Mouse (Mus musculus) spleen, adult 12 weeks (tissue): ENCODE results near the gene Selenof.
"Not testable (repeated sequence)": the region's sequence is repeated elsewhere in the genome, so short reads cannot be mapped to it uniquely, and the experiment has no call there.

ENCODE experiments used
- DNase-seq: peaks from one replicate; pipeline ENCODE4 v3.0.0; 2022; ENCODE audit warnings: low spot score

The Selenof gene

DNA sequence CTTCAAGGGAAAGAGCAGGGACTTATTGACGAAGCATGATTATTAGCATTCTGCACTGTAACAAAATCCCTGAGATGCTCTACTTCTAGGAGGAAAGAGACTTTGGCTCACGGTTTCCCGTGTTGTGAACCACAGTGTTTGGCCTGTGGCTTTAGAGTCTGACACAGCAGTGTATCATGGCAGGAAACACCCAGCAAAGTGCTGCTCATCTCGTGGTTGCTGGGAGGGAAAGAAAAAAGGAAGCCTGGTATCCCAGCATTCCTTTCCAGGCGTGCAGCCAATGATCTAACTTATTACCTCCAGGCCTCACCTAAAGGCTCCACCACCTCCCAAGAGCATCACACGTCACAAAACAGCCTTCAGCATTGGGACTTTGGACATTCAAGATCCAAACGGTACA is 32.7 kb downstream of the Selenof start:
- no peak for DNase-seq

- DNase-seq = no peak
These were observed 33.5 kb downstream of the Selenof start for GRCm38 (mm10) chr3:144603558-144603957.

GRCm38 (mm10) chr3:144604205-144604604 is 34.1 kb downstream of the Selenof start:
- no peak for DNase-seq

DNA sequence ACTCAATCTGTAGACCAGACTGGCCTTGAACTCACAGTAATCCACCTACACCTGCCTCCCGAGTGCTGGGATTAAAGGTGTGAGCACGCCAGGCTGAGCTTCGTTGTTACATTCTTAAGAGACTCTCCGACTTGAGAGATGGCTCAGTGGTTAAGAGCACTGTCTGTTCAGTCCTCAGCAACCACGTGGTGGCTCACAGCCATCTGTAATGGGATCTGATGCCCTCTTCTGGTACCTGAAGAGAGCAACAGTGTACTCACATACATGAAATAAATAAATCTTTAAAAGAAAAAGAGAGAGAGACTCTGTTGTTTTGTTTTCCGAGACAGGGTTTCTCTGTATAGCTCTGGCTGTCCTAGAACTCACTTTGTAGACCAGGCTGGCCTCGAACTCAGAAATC is 35.7 kb downstream of the Selenof start:
- not testable (repeated sequence) for DNase-seq

- no peak for DNase-seq
These were observed 36.3 kb downstream of the Selenof start for GRCm38 (mm10) chr3:144606449-144606848.

DNA sequence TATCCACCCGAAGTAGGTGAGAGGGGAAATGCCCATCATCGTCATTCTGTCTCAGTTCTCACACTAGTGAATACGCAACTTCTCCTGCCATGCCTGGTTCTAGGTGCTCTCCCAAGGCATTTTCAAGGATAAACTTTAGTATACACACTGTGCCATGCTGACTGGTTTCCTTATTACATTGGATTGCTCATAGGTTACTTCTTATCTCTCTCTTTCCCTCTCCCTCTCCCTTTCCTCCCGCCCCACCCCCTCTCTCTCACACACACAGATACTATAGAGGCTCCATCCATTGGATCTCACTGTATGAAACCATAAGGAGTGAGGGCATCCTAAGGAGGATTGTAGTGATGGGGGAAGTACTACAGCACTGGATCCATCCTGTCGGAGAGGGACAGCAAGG is 38.0 kb downstream of the Selenof start:
- no peak for DNase-seq

DNA sequence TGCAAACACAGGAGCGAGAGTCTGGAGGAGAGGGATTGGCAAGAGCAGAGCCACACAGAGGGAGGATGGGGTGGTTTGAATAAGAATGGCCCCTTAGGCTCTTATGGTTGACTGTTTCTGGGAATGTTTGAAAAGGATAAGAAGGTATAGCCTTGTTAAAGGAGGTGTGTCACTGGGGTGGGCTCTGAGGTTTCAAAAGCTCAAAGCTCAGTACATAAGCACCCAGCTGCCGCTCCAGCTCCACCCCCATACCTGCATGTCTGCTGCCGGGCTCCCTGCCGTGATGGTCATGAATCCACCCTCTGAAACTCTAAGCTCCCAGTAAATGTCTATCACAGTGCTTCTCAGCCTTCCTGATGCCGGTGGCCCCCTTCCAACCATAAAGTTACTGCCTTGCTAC is 40.7 kb downstream of the Selenof start:
- DNase-seq = no peak

DNA sequence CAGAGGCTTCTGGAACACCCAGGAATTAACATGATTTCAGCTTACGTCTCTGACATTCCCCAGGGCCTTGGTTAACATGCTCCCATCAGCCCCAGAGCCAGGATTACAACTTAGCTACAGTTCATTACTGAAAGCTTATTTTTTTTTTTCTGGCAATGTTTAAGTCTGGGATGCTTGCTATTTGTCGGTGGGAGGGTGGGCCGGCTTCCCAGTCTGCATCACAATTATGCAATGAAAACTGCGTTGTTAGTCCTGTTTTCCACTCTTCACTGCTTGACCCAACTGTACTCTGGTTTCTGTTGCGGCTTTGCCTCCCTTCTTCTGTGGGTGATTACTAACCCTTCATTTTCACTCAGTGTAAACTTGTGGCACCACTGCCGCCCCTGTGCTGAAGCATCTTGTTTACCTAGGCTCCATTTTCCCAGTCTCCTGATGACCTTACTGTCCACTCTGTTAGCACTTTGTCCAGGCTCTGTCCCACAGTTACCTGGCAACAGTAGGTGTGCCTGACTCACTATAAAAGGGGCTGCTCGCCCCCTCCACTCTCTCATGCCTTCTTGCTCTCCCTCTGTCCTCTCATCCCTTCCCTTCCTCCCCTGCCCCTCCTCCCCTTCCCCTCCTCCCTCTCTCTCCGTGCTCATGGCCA is 41.6 kb downstream of the Selenof start:
- no peak for DNase-seq

DNA sequence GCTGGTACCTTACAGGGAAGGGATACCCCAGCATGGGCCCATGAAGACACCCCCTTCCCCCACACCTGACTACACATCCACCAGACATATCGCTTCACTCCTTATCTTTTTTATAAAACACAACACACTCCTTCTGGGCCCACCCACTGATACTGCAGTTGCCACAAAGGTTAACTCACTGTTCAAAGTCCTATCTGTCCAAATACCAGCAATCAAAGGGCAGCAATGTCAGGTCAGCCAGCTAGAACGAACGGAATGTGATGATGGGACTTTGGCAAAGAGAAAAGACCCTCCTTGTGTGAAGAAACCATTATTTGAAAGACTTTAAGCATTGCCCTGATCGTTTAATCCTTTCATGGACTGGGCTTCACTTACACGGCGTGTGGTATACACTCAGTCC is 42.3 kb downstream of the Selenof start:
- DNase-seq = no peak

DNA sequence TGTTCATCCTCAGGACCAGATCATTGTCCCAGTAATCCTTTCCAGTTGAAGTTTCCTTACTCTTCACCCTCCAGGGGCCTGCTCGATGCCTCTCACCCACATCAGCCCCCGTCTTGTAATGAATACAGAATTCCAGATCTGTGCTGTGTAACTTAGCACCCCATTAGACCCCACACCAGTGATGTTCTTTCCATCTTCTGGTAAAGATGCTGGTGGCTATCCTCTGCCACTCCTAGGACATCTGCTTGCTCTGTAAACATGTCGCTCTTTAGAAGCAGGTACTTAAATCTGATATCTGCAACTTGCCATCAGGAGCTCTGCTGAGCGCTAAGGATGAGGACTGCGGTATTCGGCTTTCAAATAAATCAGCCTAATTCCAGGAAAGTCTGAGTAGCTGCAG is 44.2 kb downstream of the Selenof start:
- no peak for DNase-seq

GRCm38 (mm10) chr3:144614698-144615097 is 44.6 kb downstream of the Selenof start:
- DNase-seq = no peak

GRCm38 (mm10) chr3:144615459-144615858 is 45.4 kb downstream of the Selenof start:
- DNase-seq = no peak

DNA sequence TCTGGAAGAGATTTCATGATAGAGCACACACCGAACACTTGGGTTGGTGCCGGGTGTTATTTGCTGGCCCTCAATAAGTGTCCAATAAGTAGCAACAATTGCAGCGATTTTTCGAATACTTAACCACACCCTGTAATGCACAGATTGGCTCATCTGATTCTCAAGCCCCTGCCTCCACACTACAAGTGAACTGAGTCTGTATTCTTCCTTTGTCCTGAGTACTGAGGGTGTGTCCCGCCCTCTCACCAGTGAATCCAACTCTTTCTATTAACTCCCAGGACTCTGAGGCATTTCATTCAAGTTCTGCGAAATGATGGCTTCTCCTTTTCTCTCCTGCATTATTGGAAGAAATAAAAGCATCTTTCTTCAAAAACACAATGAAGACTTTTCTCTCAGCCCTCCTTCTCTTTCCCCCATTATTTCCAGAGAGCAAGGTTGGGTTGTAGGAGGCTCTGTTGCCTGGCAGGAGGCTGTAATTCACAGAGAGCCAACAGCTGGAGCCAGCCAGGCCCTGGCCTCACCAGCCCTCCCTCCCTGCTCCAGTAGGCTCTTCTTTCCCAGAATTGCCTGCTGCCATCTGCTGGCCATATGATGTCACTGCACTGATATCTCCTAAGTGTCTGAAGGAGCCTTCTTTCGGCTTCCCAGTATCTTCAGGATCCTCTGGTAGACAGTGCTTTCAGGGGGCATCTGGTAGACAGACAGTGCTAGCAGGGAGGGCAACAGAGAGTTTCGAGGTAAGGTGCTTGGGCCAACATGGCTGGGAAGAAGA is 46.7 kb downstream of the Selenof start:
- peak; percentile 57 for DNase-seq

DNA sequence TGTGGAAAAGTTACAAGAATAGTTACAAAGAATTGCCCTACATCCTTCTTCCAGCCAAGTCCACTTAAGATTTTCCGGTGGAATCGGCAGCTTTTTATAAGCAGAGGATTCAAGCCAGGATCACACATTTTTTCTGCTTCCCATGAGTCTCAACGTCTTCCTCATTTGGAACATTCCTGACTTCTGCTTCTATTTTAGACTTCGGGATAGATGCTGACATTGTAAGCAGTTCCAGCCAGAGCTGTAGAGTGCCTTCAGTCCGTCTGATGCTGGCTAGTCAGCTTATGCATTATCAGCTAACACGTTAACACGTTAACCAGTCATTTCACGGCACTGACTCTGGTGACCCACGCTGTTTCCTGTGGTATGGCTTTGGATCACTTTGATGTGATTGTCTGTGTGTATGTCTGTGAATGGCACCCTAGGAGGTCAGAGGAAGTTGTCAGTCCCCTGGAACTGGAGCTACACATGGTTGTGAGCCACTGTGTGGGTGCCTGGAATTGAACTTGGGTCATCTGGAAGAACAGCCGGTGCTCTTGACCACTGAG is 47.6 kb downstream of the Selenof start:
- DNase-seq = no peak

- DNase-seq = no peak
These were observed 53.0 kb downstream of the Selenof start for GRCm38 (mm10) chr3:144622930-144623612.

GRCm38 (mm10) chr3:144625691-144626090 is 55.6 kb downstream of the Selenof start:
- DNase-seq = no peak

- peak; percentile 57 for DNase-seq
These were observed 58.2 kb downstream of the Selenof start for GRCm38 (mm10) chr3:144628005-144628914.

DNA sequence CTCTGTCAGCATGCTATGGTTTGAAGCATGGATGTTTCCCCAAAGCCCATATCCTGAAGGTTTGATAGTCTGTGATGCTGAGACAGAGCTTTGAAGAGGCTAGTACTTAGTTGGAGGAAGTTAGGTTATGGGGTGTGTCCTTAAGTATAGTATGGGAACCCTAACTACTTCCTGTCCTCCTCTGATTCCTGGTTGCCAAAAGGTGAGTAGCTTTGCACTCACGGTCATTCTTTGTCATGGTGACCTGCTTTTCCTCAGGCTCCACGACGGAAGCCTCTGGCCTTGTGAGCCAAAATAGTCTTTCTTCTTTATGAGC is 58.8 kb downstream of the Selenof start:
- DNase-seq = no peak

GRCm38 (mm10) chr3:144635236-144635635 is 65.1 kb downstream of the Selenof start:
- no peak for DNase-seq

DNA sequence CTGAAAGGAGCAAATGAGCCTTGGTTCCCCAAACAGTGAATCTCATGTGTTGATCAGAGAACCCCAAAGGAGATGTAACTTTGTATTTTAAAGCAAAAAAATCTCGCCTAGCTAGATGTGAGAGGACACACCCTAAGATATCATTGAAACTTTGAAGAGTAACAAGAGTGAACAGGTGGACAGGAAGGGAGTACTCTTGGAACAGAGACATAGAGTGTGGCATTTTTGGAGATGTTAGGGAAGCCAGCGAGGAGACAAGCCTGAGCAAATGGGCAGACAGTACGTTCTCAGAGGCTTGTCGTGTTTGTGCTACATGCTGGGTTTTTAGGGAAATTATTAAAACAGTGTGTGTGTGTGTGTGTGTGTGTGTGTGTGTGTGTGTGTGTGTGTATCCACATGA is 68.0 kb downstream of the Selenof start:
- no peak for DNase-seq

DNA sequence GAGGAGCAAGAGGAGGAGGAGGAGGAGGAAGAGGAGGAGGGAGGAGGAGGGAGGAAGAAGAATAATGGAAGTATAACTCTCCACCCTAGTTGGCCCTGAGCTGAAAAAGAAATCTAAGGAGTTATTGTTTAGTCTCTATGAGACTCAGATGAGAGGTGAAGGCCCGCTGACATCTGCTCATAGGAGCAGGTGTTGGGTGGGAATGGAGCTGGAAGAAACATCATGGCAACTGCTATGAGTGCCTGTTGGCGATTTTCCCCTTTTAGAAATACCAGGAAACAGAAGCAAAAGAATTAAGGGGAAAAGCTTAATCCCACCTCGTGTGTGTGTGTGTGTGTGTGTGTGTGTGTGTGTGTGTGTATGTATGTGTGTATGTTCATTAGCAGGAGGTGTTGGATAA is 69.3 kb downstream of the Selenof start:
- DNase-seq = no peak

DNA sequence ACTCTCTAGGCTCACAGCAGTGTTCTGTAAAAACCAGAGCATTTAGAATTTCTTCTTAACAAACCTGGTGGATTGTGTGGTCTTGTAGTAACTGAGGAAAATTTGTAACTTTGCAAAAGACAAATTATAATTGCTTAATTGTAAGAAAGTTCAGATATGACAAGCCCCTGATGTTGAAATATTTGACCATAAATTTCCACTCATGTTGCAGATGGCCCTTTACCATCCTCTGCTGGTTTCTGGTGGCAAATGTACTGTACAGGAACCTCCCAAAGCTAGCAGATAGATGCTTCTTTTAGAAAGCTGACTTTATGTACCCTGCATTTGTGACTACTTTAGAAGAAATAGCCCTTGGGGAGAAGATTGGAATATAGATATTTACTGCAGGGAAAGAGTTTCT is 69.9 kb downstream of the Selenof start:
- no peak for DNase-seq
